Mouse (Mus musculus) stomach, embryonic 15.5 days (tissue): ENCODE measurements around the gene Thbs4. TPM values are rescaled to one million over a fixed set of nuclear protein-coding genes. Genes with fewer than 3 reads are reported as not detected.

Experiments used
- ATAC-seq: fragments of 200-750 bp; cut with Nextera tagmentation; 2 replicates; pipeline ENCODE4 v1.8.0; 2017; ENCODE audit warnings: low read depth, moderate number of reproducible peaks, moderate TSS enrichment; ENCODE audit not compliant: insufficient read depth, low FRiP score
- H3K27ac ChIP-seq: fragments of 300-500 bp; sonication (generic); 2 replicates; pipeline ENCODE4 v1.5.1; 2015; ENCODE audit warnings: mild to moderate bottlenecking, inconsistent platforms
- H3K27me3 ChIP-seq: fragments of 300-500 bp; sonication (generic); replicated peaks from 2 replicates; pipeline ENCODE4 v1.6.1; 2015; ENCODE audit warnings: inconsistent platforms
- H3K36me3 ChIP-seq: fragments of 300-500 bp; sonication (generic); 2 replicates; pipeline ENCODE4 v1.6.1; 2015; ENCODE audit warnings: inconsistent platforms
- H3K4me1 ChIP-seq: fragments of 300-500 bp; sonication (generic); 2 replicates; pipeline ENCODE4 v1.6.1; 2015; ENCODE audit warnings: inconsistent platforms
- H3K4me2 ChIP-seq: fragments of 300-500 bp; sonication (generic); 2 replicates; pipeline ENCODE4 v1.6.1; 2015; ENCODE audit warnings: mild to moderate bottlenecking, inconsistent platforms
- H3K4me3 ChIP-seq: fragments of 300-500 bp; sonication (generic); replicated peaks from 2 replicates; pipeline ENCODE4 v1.5.1; 2015; ENCODE audit warnings: inconsistent platforms
- H3K9ac ChIP-seq: fragments of 300-500 bp; sonication (generic); 2 replicates; pipeline ENCODE4 v1.6.1; 2015; ENCODE audit warnings: inconsistent platforms
- H3K9me3 ChIP-seq: fragments of 300-500 bp; sonication (generic); 2 replicates; pipeline ENCODE4 v1.6.1; 2016; ENCODE audit warnings: inconsistent platforms
- WGBS: fragments of 180-500 bp; shearing (Covaris S2); methylation state at CpG from one replicate; pipeline ENCODE4 v1.1.7; 2015; 5-methylcytosine and 5-hydroxymethylcytosine counted together
- polyA plus RNA-seq: library from polyadenylated mRNA; unstranded; fragments of >200 nt; fragmentation: Nextera tagmentation; extraction: Ambion mirVana; gene quantifications from 2 replicates; pipeline ENCODE4 v1.2.1, GENCODE M21; 2015

Gene Thbs4
- polyA plus RNA-seq, 1 experiment from 2014 or later, result 7.5 TPM

DNA sequence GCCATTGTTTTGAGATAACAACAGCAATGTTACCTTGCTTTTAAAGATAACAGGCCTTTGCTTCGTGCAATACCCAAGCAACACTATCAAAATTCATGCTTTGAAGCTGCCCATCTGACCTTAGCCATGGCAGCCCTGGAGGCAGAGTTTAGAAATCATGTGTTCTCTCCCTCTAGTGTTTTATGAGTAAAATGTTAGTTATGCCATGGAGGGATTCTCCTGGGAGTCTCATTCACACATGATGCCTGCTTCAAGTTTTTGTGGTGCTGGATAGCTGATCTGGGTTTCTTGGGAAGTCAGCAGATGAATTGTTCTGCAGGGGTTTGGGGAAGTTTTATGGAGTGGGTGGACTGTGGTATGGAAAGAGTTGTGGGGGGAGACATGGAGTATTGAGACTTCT is 84.3 kb downstream of the Thbs4 start:
- 71% methylated on average over 1 of the region's 1 CpGs for WGBS
- no peak overlapping the region for H3K4me3 ChIP-seq
- no peaks in the 10 kb centered on the region for H3K4me1 ChIP-seq
- H3K36me3 ChIP-seq, result peaks cover 11% of the 10 kb centered on the region; the same call in 1 of the 2 replicates
- H3K9ac ChIP-seq, result no peak overlapping the region
- H3K27ac ChIP-seq, result no peak overlapping the region
- H3K9me3 ChIP-seq, result no peaks in the 10 kb centered on the region
- no peak overlapping the region for H3K4me2 ChIP-seq
- H3K27me3 ChIP-seq, result no peaks in the 10 kb centered on the region
- ATAC-seq, result no peak

DNA sequence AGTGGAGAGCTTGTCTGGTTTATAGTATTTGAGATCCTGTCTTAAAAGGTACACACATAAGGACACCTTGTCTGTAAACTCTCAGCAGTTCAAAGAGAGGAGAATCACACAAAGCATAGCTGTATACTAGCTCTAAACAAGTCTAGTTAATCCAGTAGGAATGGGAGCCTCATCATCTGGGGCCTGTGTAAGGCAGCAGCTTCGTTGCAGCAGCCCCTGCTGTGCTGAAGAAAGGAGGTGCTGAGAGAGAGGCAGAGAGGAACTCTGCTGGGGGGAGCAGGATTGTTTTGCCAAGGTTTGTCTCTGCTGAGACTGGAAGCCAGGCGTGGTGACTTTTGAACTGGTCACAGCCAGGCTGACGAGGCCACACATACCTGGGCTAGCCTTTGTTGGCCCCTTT is 85.1 kb downstream of the Thbs4 start:
- ATAC-seq, result no peak
- WGBS, result 47% methylated on average over 3 of the region's 3 CpGs
- no peaks in the 10 kb centered on the region for H3K4me1 ChIP-seq
- H3K27me3 ChIP-seq, result no peaks in the 10 kb centered on the region
- H3K27ac ChIP-seq, result no peak overlapping the region
- no peak overlapping the region for H3K4me3 ChIP-seq
- H3K4me2 ChIP-seq, result no peak overlapping the region
- H3K9me3 ChIP-seq, result no peaks in the 10 kb centered on the region
- H3K36me3 ChIP-seq, result peaks cover 11% of the 10 kb centered on the region; the same call in 1 of the 2 replicates
- H3K9ac ChIP-seq, result no peak overlapping the region

DNA sequence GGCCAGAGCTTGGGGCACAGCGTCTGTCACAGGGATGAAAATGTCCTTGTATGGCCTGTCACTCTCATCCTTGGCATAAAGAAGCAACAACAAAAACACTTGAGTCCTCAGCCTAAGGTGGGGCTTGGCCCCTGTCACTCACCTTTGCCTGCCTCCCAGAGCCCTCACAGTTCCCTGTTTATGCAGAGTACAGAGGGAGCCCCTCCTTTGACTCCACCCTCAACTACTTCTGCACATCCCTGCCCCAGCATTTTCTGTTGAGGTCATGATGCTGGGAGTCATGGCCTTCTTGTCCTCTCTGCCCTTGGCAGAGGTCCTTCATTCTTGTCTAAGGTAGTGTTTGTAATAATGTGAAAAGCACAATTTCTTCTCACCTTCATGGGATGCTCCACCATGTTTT is 86.2 kb downstream of the Thbs4 start:
- H3K9ac ChIP-seq, result no peak overlapping the region
- 84% methylated on average over 1 of the region's 1 CpGs for WGBS
- no peak for ATAC-seq

DNA sequence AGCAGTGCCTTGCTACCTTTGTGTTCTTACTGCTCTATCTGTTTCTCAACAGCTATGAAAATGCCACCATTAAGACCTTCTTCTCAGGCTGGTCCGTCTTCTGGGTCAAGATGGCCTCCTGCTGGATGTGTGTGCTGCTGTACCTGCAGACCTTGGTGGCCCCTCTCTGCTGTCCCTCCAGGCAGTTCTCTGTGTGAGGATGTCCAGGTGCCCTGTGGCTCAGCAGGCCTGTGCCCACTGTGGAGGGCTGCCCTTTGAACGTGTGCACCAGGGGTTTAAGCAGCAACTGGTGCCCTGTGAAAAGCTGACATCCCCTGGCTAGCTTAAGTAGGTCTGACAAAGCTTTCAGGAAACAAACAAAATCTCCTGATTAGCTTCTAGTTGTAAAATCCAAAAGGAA is 86.7 kb downstream of the Thbs4 start:
- ATAC-seq, result no peak
- Histone ChIP-seq H3K4me1 (no peaks in the 10 kb centered on the region), H3K4me2 (no peak overlapping the region), H3K9me3 (no peaks in the 10 kb centered on the region), H3K27me3 (no peaks in the 10 kb centered on the region), H3K4me3 (no peak overlapping the region), H3K36me3 (peaks cover 11% of the 10 kb centered on the region; the same call in 1 of the 2 replicates), H3K9ac (no peak overlapping the region), H3K27ac (no peak overlapping the region)
- WGBS, result 63% methylated on average over 2 of the region's 2 CpGs

More for the DNA sequence above, 86.2 kb downstream of the Thbs4 start:
- Histone ChIP-seq H3K27me3 (no peaks in the 10 kb centered on the region), H3K9me3 (no peaks in the 10 kb centered on the region), H3K27ac (no peak overlapping the region), H3K4me3 (no peak overlapping the region), H3K4me1 (no peaks in the 10 kb centered on the region), H3K4me2 (no peak overlapping the region), H3K36me3 (peaks cover 11% of the 10 kb centered on the region; the same call in 1 of the 2 replicates)

DNA sequence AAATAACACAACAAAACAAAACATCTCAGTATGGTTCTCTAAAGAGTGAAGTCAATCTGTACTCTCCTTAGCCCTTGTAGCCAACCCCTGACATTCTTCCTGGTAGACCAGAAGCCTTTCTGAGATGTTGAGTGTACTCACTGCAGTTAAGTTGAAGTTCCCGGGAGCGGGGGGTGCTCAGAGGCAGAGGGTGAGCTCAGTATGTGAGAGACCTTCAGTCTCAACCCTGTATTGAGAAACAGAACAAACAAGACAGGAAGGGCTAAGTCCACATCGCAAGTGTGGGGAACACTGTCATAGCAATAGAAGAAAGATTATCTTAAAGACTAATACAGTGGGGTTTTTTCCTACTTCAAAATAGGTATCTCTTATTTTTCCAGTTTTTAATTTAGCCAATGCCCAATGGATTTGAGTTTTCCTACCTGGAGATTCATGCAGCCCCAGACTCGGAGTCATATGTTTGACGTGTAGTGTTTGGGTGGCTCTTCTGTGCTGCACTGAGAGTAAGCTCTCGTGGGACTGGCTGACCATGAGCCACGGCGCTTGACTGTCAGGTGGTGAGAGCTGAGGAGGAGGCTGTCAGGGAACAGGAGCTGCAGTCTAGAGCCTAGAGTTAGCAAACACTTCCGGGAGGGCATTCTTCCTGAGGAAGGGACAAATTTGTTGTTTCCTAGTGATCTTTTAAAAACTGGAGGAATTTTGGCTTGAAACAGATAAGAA is 88.1 kb downstream of the Thbs4 start:
- ATAC-seq, result no peak
- Histone ChIP-seq H3K36me3 (peaks cover 12% of the 10 kb centered on the region; the same call in 1 of the 2 replicates), H3K9me3 (no peaks in the 10 kb centered on the region), H3K9ac (no peak overlapping the region), H3K4me3 (no peak overlapping the region), H3K4me2 (no peak overlapping the region), H3K27ac (no peak overlapping the region), H3K27me3 (no peaks in the 10 kb centered on the region), H3K4me1 (no peaks in the 10 kb centered on the region)
- 82% methylated on average over 9 of the region's 9 CpGs for WGBS

DNA sequence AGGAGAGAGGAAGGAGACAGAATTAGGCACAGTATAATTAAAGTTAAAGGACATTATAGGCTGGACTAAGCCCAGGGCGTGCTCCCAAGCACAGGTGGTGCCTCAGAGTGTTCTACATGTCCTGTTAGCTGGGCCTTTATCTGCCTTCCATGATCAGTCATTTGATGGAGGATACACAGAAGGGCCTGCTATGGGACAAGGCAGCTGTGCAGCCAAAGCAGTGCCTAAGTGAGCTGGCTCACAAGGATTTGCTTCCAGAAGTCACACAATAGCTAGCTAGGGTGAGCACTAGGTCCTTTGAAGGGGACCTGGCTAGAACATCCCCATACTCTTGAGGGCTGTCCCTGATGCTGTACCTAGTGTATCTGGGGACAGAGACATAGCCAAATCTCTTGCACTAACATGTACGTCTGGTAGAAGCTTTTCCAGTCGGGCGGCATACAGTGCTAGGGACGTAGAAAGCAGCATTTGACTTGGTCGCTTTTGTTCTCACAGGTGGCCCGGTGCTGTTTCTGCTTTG is 89.5 kb downstream of the Thbs4 start:
- Histone ChIP-seq H3K4me3 (no peak overlapping the region), H3K27me3 (no peaks in the 10 kb centered on the region), H3K4me2 (no peak overlapping the region), H3K9ac (no peak overlapping the region), H3K9me3 (no peaks in the 10 kb centered on the region), H3K27ac (no peak overlapping the region), H3K36me3 (peaks cover 15% of the 10 kb centered on the region; the same call in 1 of the 2 replicates), H3K4me1 (no peaks in the 10 kb centered on the region)
- 93% methylated on average over 7 of the region's 7 CpGs for WGBS
- ATAC-seq, result no peak

DNA sequence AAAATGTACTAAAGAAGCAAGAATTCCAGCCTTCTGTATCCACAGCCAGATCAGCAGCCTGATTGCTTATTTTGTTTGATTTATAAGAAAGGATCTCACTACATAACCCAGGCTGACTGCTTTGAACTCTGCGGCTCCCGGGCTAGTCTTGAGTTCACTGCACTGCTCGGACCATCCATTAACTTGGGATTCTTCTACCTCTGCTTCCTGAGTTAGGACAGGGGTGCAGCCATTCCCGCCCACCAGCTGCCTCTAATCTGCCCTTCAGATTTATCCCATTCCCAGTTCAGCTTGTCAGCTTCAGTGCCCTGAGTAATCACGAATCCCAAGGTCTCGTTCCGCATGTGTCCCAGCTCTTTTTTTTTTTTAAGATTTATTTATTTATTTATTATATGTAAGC is 90.4 kb downstream of the Thbs4 start:
- peaks cover 11% of the 10 kb centered on the region; the same call in 1 of the 2 replicates for H3K36me3 ChIP-seq
- H3K9me3 ChIP-seq, result no peaks in the 10 kb centered on the region
- no peak for ATAC-seq
- H3K4me3 ChIP-seq, result no peak overlapping the region
- no peaks in the 10 kb centered on the region for H3K4me1 ChIP-seq
- no peaks in the 10 kb centered on the region for H3K27me3 ChIP-seq
- no peak overlapping the region for H3K9ac ChIP-seq
- no peak overlapping the region for H3K27ac ChIP-seq
- WGBS, result 36% methylated on average over 7 of the region's 7 CpGs
- no peak overlapping the region for H3K4me2 ChIP-seq

DNA sequence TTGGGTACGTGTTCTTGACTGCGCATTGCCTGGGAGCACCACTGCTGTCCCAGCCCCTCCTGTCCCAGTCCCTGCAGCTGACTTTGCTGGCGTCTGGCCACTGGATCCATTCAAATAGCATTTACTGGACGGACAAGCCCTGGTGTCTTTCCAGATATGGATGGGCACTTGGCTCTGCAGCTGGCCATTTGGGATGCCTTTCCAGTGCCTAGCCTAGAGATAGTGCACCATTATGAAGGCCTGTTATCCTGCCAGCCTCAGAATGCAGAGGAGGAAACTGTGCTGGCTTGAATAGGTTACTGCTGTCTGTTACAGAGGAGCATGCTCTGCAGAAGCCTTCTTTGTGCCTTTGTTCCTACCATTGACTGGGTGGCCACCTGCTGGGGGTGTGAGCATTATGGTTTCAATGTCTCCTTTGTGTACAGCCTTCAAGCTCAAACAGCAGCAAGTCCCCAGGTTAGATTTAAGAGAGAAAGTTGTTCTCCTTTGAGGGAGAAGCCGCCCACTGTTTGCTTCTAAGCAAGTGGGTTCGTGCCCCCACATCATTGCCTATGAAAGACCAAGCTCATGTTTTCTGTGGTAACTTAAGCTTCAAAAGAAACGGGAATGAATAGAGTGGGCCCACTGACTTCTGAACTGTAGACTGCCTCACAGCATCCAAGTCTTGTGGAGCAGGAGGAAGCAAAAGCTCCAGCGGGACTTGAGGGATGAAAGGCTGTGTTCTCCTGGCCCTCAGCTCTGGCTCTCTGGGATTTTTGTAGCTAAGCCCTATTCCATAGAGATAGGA is 91.2 kb downstream of the Thbs4 start:
- no peak overlapping the region for H3K4me3 ChIP-seq
- no peak for ATAC-seq
- peaks cover 6% of the 10 kb centered on the region; the same call in 1 of the 2 replicates for H3K36me3 ChIP-seq
- no peaks in the 10 kb centered on the region for H3K4me1 ChIP-seq
- no peaks in the 10 kb centered on the region for H3K27me3 ChIP-seq
- no peak overlapping the region for H3K9ac ChIP-seq
- no peak overlapping the region for H3K4me2 ChIP-seq
- H3K27ac ChIP-seq, result no peak overlapping the region
- no peaks in the 10 kb centered on the region for H3K9me3 ChIP-seq
- WGBS, result 70% methylated on average over 8 of the region's 8 CpGs

DNA sequence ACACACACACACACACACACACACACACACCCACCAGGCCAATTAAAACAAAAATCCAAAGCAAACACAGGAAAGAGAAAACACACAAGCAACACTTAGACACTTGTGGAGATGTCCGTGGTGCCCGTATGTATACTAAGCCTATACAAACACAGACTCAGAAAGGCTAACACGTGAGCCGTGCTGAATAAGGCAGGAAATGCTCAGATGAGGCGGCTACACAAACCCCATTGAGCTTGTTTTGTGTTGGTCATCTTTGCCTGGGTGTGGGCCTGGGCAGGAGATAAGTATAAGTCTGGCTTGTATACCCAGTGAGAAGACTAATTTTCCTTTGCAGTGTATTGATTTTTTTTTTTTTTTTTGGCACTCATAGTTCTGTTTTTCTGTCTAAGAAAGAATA is 92.6 kb downstream of the Thbs4 start:
- Histone ChIP-seq H3K4me1 (no peaks in the 10 kb centered on the region), H3K4me2 (no peak overlapping the region), H3K36me3 (0 out of 2 replicates have a peak, but pooled peaks cover 4% of the 10 kb centered on the region), H3K27me3 (no peaks in the 10 kb centered on the region), H3K9ac (no peak overlapping the region), H3K9me3 (no peaks in the 10 kb centered on the region), H3K4me3 (no peak overlapping the region), H3K27ac (no peak overlapping the region)
- ATAC-seq, result no peak
- 55% methylated on average over 5 of the region's 5 CpGs for WGBS

Other genes starting within 250 kb of the Thbs4 start
- not detected in 2 replicates for gene Spz1, start 218.6 kb downstream of the Thbs4 start, polyA plus RNA-seq
- 20.4 and 21.9 TPM in 2 replicates for gene Serinc5, start 183.7 kb downstream of the Thbs4 start, polyA plus RNA-seq
- gene Mtx3, start 49.9 kb upstream of the Thbs4 start, polyA plus RNA-seq, result 3.2 and 3.7 TPM in 2 replicates